Comparison of ENCODE assay signal across 37 mouse cellular contexts in the genomic region with DNA sequence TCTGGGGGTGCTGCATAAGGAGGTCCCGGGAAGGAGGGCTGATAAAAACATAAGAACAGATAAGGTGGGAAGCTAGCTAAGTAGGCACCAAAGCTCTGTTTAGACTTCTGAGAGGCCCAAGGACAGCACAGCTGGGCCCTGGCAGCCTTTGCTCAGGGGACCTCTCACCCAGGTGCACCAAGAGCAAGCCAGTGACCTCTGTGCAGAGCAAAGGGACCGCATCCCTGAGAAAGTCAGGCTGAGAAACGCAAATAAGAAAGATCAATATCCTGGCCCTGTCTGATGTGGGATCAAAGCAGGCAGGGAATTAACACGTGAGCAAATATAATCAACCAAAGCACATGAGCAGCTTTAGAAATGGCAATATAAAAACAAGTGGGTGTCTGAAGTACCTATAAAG. TPM values are rescaled to one million over a fixed set of nuclear protein-coding genes. Genes with fewer than 3 reads are reported as not detected.
DNase-seq lines count a peak whose midpoint lies in the region; ATAC-seq and TF ChIP-seq lines count a peak whose summit lies in the region.
"Had no signal": no experiment of that assay in that cellular context is flagged by ENCODE, and none has a peak within 500 bp of the region (broad histone marks: within the 10 kb centered on the region; RNA-seq: fewer than 3 reads in every experiment).

No protein-coding gene starts in this region.

- H3K4me2 ChIP-seq in intestine, embryonic 16.5 days (ENCODE audit: low read depth, low read length): no peak overlapping the region
- no peak overlapping the region for H3K4me2 ChIP-seq in liver, embryonic 13.5 days
- H3K4me2 ChIP-seq in stomach, embryonic 15.5 days: no peak overlapping the region
- H3K4me2 ChIP-seq: embryonic facial prominence, embryonic 12.5 days; forebrain, embryonic 15.5 days; heart, embryonic 15.5 days; limb, embryonic 12.5 days; midbrain, embryonic 15.5 days had no signal

- H3K9ac ChIP-seq in heart, adult 2 months (ENCODE audit: low read depth, low read length): no peak overlapping the region
- no peak overlapping the region for H3K9ac ChIP-seq in intestine, embryonic 16.5 days (ENCODE audit: low read depth, low read length)
- H3K9ac ChIP-seq in liver, embryonic 13.5 days: no peak overlapping the region
- no peak overlapping the region for H3K9ac ChIP-seq in stomach, embryonic 15.5 days
- H3K9ac ChIP-seq: embryonic facial prominence, embryonic 12.5 days; forebrain, embryonic 15.5 days; heart, embryonic 15.5 days; limb, embryonic 12.5 days; midbrain, embryonic 15.5 days had no signal

- no peak for TF ChIP-seq POLR2A in heart, adult 2 months (IDR thresholded peaks at IDR 0.05; ENCODE audit: insufficient read depth, low read depth, low read length)

- TF ChIP-seq EP300 in heart, adult 2 months (IDR thresholded peaks at IDR 0.05; ENCODE audit: insufficient read depth, low read depth, low read length): no peak

- 0 out of 2 replicates have a peak, but pooled peaks cover 3% of the 10 kb centered on the region for H3K4me1 ChIP-seq in heart, embryonic 10.5 days
- no peaks in the 10 kb centered on the region for H3K4me1 ChIP-seq in heart, adult 2 months (ENCODE audit: control insufficient read depth, insufficient read depth, low read length)
- no peaks in the 10 kb centered on the region for H3K4me1 ChIP-seq in intestine, embryonic 16.5 days (ENCODE audit: control insufficient read depth, insufficient read depth, low read length)
- H3K4me1 ChIP-seq in liver, embryonic 13.5 days (replicated peaks): peaks cover 8% of the 10 kb centered on the region; the same call in 1 of the 2 replicates
- H3K4me1 ChIP-seq in stomach, embryonic 15.5 days: 0 out of 2 replicates have a peak, but pooled peaks cover 4% of the 10 kb centered on the region
- H3K4me1 ChIP-seq: forebrain, embryonic 15.5 days; limb, embryonic 12.5 days; midbrain, embryonic 15.5 days had no signal

- H3K9me3 ChIP-seq in heart, embryonic 10.5 days: no peaks in the 10 kb centered on the region
- no peaks in the 10 kb centered on the region for H3K9me3 ChIP-seq in intestine, embryonic 16.5 days (ENCODE audit: control insufficient read depth, low read length)
- no peaks in the 10 kb centered on the region for H3K9me3 ChIP-seq in liver, embryonic 13.5 days (replicated peaks)
- no peaks in the 10 kb centered on the region for H3K9me3 ChIP-seq in stomach, embryonic 15.5 days
- H3K9me3 ChIP-seq: embryonic facial prominence, embryonic 12.5 days; forebrain, embryonic 15.5 days; G1E; heart, embryonic 15.5 days; limb, embryonic 12.5 days; midbrain, embryonic 15.5 days had no signal

- H3K27me3 ChIP-seq in heart, embryonic 10.5 days (ENCODE audit: insufficient read depth, poor library complexity, severe bottlenecking): no peaks in the 10 kb centered on the region
- no peaks in the 10 kb centered on the region for H3K27me3 ChIP-seq in heart, adult 2 months (ENCODE audit: control insufficient read depth, insufficient read depth, low read length)
- H3K27me3 ChIP-seq in intestine, embryonic 16.5 days (replicated peaks; ENCODE audit: control insufficient read depth, insufficient read depth, low read length): no peaks in the 10 kb centered on the region
- H3K27me3 ChIP-seq in liver, embryonic 13.5 days: no peaks in the 10 kb centered on the region
- H3K27me3 ChIP-seq in stomach, embryonic 15.5 days (replicated peaks): no peaks in the 10 kb centered on the region
- H3K27me3 ChIP-seq: embryonic facial prominence, embryonic 12.5 days; forebrain, embryonic 15.5 days; heart, embryonic 15.5 days; limb, embryonic 12.5 days; midbrain, embryonic 15.5 days had no signal

- intact Hi-C loops in heart, adult 2 months (cut with DNase I): no loop called here

- no peak overlapping the region for H3K4me3 ChIP-seq in heart, embryonic 10.5 days
- H3K4me3 ChIP-seq in heart, adult 2 months: no peak overlapping the region
- no peak overlapping the region for H3K4me3 ChIP-seq in intestine, embryonic 16.5 days (ENCODE audit: low read length)
- H3K4me3 ChIP-seq in liver, embryonic 13.5 days (replicated peaks): no peak overlapping the region
- H3K4me3 ChIP-seq in stomach, embryonic 15.5 days (replicated peaks): no peak overlapping the region
- H3K4me3 ChIP-seq: embryonic facial prominence, embryonic 12.5 days; forebrain, embryonic 15.5 days; heart, embryonic 15.5 days; left cerebral cortex, adult 2 months; limb, embryonic 12.5 days; midbrain, embryonic 15.5 days had no signal

- ATAC-seq in intestine, embryonic 16.5 days: peak; percentile 72
- ATAC-seq in liver, embryonic 13.5 days (ENCODE audit: low read depth): peak; percentile 63; the same call in 1 of the 2 replicates
- peak; percentile 65 for ATAC-seq in stomach, embryonic 15.5 days (ENCODE audit: insufficient read depth, low FRiP score, low read depth)
- ATAC-seq: forebrain, embryonic 15.5 days; hindbrain, embryonic 16.5 days; midbrain, embryonic 15.5 days had no signal

- H3K27ac ChIP-seq in heart, embryonic 10.5 days: no peak overlapping the region
- H3K27ac ChIP-seq in heart, adult 2 months: no peak overlapping the region
- H3K27ac ChIP-seq in intestine, embryonic 16.5 days (ENCODE audit: low read length): no peak overlapping the region
- peak overlapping the region; percentile 45; the same call in 1 of the 2 replicates for H3K27ac ChIP-seq in liver, embryonic 13.5 days
- no peak overlapping the region; the same call in 1 of the 2 replicates for H3K27ac ChIP-seq in stomach, embryonic 15.5 days
- H3K27ac ChIP-seq: embryonic facial prominence, embryonic 12.5 days; forebrain, embryonic 15.5 days; heart, embryonic 15.5 days; left cerebral cortex, adult 2 months; limb, embryonic 12.5 days; macrophage; midbrain, embryonic 15.5 days had no signal

- TF ChIP-seq CTCF in heart, adult 2 months (IDR thresholded peaks at IDR 0.05): no peak

- no peaks in the 10 kb centered on the region for H3K36me3 ChIP-seq in heart, embryonic 10.5 days
- H3K36me3 ChIP-seq in heart, adult 2 months (ENCODE audit: control insufficient read depth, insufficient read depth, low read length): no peaks in the 10 kb centered on the region
- no peaks in the 10 kb centered on the region for H3K36me3 ChIP-seq in intestine, embryonic 16.5 days (ENCODE audit: control insufficient read depth, insufficient read depth, low read length)
- no peaks in the 10 kb centered on the region for H3K36me3 ChIP-seq in liver, embryonic 13.5 days
- H3K36me3 ChIP-seq in stomach, embryonic 15.5 days: no peaks in the 10 kb centered on the region
- H3K36me3 ChIP-seq: embryonic facial prominence, embryonic 12.5 days; forebrain, embryonic 15.5 days; G1E; heart, embryonic 15.5 days; limb, embryonic 12.5 days; midbrain, embryonic 15.5 days had no signal

- WGBS in heart, embryonic 10.5 days: 67% methylated on average over 4 of the region's 4 CpGs
- WGBS in heart, adult 2 months: 81% methylated on average over 4 of the region's 4 CpGs
- WGBS in intestine, embryonic 16.5 days: 53% methylated on average over 4 of the region's 4 CpGs
- 59% methylated on average over 4 of the region's 4 CpGs for WGBS in liver, embryonic 13.5 days (ENCODE audit: insufficient replicate concordance)
- 53% methylated on average over 4 of the region's 4 CpGs for WGBS in stomach, embryonic 15.5 days

- peak; percentile 71 for DNase-seq in heart, embryonic 10.5 days (ENCODE audit: low spot score)
- no peak for DNase-seq in heart, adult 2 months
- no peak for DNase-seq in liver, embryonic 13.5 days
- no peak for DNase-seq in natural killer cell, adult 2 months (ENCODE audit: low spot score in 2 of 2)
- no peak for DNase-seq in T-cell, adult 2 months (ENCODE audit: low spot score)
- DNase-seq: adrenal gland, postnatal 10 days; cerebellum, adult 9-10 months; embryo, embryonic 11 days; gastrocnemius, postnatal 36 days; kidney, adult 11 months; kidney, postnatal 25 days; lung, adult 2 months; lung, postnatal 10 days; right cerebral cortex, postnatal 4 days had no signal

- H3K79me2 ChIP-seq in heart, adult 2 months (replicated peaks; ENCODE audit: control insufficient read depth, insufficient read depth, low read length): no peaks in the 10 kb centered on the region; the same call in 1 of the 2 replicates

RNA-seq across cellular contexts. Expression of a gene that starts 7.9 kb away (rescaled TPM):
- 0.63 and 1.2 TPM in 2 replicates for polyA plus RNA-seq in heart, embryonic 10.5 days (2016; fragmentation: Nextera tagmentation; extraction: Ambion mirVana)
- 1 to 10 TPM; 9.1 to 9.2 TPM for total RNA-seq in heart, adult 2 months (2021)
- 1.9 and 4.7 TPM in 2 replicates for polyA plus RNA-seq in heart, adult 2 months (2012; rRNA removed)
- polyA plus RNA-seq in intestine, embryonic 16.5 days (2015; fragmentation: Nextera tagmentation; extraction: Ambion mirVana): not detected in 2 replicates
- polyA plus RNA-seq in liver, embryonic 13.5 days (2015; fragmentation: Nextera tagmentation; extraction: Ambion mirVana): not detected in 2 replicates
- polyA plus RNA-seq in stomach, embryonic 15.5 days (2015; fragmentation: Nextera tagmentation; extraction: Ambion mirVana): 0.63 TPM in 1 of 2 replicates, not detected in the other
- total RNA-seq: adrenal gland, postnatal 10 days; G1E; gastrocnemius, adult 18-20 months; layer of hippocampus, adult 18-20 months; layer of hippocampus, postnatal 14 days; left cerebral cortex, adult 2 months; left cerebral cortex, postnatal 25 days; megakaryocyte-erythroid progenitor cell, adult 5-6 weeks; neutrophil, adult 5-6 weeks had no signal
- polyA plus RNA-seq: embryonic facial prominence, embryonic 12.5 days; forebrain, embryonic 15.5 days; frontal cortex, adult 2 months; G1E; hindbrain, embryonic 11.5 days; hindbrain, embryonic 16.5 days; kidney, embryonic 14.5 days; limb, embryonic 12.5 days; lung, adult 2 months; macrophage; midbrain, embryonic 15.5 days; neural tube, embryonic 11.5 days; spleen, adult 2 months; urinary bladder, adult 2 months had no signal
